Mouse (Mus musculus) frontal cortex, adult 2 months (tissue): ENCODE data around the gene Tas2r143. TPM values are rescaled to one million over a fixed set of nuclear protein-coding genes. Genes with fewer than 3 reads are reported as not detected.

Experiments
- DNase-seq, 2 experiments: peaks; one replicate each; pipeline ENCODE4 v3.0.0; 2022; ENCODE audit warnings: low spot score in 1 of 2; ENCODE audit errors: extremely low spot score in 1 of 2
- polyA plus RNA-seq: library from polyadenylated mRNA; depleted of rRNA; stranded (reverse); fragments of >200 nt; gene quantifications from 2 replicates; pipeline ENCODE4 v1.2.3, GENCODE M21; 2012; rRNA removed

The Tas2r143 gene
- polyA plus RNA-seq, 1 experiment: 0.18 TPM

DNA sequence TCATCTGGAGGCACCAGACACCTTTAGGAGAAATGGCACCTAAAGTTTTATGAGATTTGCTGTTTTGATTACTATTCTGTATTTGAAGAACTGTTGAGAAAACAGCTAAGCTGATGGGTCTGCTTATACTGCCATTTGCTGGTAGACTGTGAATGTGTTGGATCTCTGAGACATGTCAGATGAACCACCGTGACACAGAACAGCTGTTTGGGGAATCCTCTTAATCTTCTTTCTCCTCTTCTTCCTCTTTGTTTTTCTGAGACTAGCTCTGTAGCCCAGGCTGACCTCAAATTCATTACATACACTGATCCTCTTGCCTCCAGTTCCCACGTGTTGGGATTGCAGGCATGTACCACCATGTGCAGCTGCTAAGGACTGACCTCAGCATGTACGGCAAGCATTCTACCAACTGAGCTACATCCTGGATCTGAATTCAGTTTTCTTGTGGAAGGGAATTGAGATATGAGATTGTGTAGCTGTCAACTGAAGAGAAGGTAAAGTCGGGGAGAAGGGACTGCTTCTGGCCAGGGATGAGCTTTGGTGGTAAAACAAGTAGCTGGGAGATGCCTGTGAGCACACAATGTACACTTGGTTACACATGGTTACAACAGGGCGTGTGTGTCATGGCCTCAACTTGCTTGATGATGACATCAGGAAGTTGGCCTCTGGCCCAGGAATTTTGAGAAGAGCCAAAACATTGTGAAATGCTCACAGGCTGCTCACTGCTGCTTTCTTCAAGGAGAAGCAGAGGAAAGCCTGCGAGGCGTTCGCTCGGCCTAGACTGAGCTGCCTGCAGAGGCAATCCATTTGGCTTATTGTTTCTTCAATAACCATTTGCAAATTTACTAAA lies 3.9 kb upstream of the Tas2r143 start:
- DNase-seq: peak in 1 of 2 experiments; percentile 26

DNA sequence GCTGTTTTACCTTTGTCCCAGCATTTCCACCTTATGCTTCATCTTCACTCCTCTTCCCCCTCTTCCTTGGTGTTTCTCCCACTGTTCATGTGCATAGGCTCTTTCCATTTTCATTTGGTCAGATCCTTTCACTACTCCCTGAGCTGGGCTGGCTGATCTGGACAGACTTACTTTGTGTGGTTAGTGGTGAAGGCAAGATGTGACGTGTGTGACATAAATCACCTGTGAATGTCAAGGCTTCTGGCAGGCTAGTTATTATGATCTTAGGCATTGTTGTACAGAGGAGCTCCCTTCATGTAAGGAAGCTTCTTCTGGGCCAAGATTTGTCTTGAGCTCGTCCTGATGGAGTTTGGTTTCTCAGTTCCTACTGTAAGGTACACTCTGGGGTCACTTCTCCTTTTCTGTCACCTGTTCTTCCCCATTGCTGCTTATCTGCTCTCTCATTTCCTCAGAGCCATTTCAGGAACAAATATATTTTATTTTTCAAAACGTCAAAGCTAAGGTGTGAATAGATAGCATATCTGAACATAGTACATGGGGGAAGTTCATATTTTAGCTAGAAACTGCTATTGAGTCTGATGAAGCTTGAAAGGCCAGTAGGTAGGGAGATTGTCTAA lies 2.9 kb upstream of the Tas2r143 start:
- no peak for DNase-seq

DNA sequence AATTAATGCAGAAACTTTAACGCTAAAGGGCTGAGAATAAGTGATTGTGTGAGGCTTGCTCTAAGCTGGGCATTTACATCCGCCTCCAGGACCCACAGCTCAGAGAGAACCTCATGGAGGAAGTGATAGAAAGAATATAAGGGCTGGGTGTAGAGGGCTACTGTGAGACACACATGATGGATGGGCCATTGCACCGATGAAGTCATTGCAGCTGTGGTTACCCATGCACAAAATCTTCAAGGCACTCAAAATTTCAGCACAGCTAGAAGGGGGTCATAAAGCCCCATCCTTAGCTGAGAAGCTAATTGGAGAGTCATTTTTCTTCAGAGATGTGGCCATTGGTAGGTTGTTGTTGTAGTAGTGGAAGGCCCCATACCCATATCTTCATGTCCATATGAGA lies 1.8 kb upstream of the Tas2r143 start:
- DNase-seq: no peak

DNA sequence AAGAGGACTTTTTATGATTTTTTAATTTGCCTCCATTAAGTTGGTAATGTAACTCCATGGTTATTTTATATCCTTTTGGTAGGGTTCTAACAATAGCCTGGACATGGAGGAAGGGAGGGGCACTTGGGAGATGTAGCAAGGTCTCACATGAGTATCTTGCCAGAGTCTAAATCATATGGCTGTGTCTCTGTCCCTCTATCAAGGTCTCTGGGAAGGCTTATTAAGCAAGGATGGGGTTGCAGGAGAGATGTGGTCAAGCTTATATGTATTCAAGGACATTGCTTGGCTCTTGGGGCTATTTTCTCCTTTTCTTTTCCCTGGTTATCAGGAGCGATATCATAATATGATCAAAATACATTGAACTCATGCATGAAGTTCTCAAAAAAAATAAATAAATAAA lies 1.0 kb upstream of the Tas2r143 start:
- no peak for DNase-seq

GRCm38 (mm10) chr6:42405134-42405533 lies 5.1 kb downstream of the Tas2r143 start, which contains the start of gene Tas2r135:
Gene Tas2r135, plus strand, starts transcription at chr6:42405434.
- no peak for DNase-seq

DNA sequence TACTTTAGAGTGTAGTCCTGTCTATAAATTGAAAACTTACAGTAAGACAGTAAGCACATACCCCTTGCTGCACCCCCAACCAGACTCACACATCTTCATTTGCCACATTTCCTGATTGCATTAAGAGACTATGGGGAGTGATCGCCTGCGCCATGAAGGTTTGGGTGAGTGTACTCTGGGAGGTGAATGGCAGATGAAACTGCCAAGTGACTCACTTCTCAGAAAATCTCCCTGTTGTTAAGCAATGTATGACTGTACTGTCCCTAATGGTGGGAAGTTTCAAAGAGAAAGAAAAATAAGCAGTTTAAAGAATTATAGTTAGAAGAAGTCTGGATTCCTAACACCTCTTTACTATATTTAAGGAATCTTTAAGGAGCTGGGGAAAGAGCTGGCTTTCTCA lies 19.4 kb downstream of the Tas2r143 start:
- DNase-seq: peak in 1 of 2 experiments; percentile 20

GRCm38 (mm10) chr6:42421439-42421838 lies 21.4 kb downstream of the Tas2r143 start:
- DNase-seq: no peak

- DNase-seq: no peak
Measured at GRCm38 (mm10) chr6:42424472-42424871, 24.4 kb downstream of the Tas2r143 start.

DNA sequence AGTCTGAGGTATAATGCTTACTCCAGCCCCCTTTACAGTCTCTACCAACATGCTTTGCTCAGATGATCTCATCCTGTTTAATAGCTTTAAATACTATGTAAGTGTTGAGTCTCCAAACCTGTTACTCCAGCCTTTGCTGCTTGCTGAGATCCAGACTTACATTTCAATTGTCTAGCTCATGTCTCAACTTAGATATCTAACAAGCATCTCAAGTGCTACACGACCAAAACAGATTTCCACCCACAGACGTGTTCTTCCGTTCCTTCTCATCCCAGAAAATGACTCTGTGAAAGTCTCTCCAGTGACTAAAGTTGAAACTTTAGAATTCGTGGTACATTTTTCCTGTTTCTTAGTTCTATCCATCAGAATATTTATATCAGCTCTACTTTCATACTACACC lies 26.3 kb downstream of the Tas2r143 start:
- peak; percentile 12 to 28 for DNase-seq

- DNase-seq: no peak
Measured at GRCm38 (mm10) chr6:42433554-42433953, 33.5 kb downstream of the Tas2r143 start.

DNA sequence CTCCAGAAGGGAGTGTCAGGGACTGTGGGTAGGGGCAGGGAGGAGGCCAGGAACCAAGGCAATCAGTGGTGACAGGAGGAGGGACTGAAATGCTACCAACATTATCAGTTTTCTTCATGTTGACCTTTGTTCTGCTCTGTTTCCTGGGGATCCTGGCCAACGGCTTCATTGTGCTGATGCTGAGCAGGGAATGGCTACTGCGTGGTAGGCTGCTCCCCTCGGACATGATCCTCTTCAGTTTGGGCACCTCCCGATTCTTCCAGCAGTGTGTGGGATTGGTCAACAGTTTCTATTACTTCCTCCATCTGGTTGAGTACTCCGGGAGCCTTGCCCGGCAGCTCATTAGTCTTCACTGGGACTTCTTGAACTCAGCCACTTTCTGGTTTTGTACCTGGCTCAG lies 34.4 kb downstream of the Tas2r143 start, which contains the start of gene Tas2r126:
Gene Tas2r126 (plus strand): TSS at position 90 of the 400 bp plus-strand sequence.
- DNase-seq: no peak

DNA sequence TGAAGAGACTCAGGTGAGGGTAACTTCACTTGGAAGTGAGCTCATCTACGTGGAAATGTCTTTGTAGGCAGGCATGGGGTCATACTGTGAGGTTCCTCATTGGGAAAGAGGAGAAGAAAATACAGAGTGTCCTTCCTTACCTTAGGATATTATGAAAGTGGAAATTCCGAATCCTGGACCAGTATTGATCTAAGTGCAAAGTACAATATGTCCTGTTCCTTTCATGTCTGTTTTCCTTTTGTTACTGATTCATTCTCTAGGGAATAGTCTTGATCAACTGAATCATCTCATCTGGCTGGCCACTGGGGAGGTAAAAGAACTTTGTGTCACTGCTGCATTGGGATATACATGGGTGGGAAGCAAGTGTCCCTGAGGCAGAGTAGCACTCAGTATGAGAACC lies 35.5 kb downstream of the Tas2r143 start:
- no peak for DNase-seq

DNA sequence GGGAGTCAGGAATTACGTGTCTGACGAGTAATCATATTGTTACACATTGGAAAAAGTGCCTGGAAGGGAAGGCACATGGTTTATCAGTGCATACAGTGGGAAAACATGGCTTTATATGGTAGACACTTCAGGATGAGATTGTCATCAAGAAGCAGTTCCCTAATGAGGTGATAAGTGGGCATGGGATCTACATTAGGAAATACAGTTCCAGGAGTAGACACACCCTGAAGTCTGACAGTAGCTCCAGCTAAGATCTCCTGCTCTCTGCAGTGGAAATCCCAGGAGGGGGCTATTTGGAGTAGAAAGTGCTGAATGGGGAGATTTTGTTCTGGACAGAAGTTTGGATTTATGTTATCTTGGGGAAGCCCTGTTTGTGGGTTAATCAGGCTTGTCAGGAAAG lies 41.4 kb downstream of the Tas2r143 start:
- DNase-seq: no peak

DNA sequence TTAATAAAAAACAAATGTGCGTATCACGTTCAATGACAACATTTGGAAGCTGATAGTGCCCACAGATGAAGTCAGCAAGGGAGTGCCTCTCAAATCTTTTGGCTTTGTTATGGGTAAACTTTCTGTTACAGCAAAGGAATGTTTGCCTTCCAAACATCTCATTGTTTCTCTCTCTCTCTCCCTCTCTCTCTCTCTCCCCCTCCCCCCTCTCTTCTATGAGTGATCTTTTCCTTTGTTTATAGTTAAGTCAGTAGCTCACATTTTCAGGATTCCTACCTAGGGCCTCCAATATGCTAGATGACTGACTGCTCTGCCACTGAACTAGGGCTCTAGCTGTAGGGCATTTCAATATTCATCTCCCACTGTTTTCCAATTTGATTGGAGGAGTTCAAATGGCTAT lies 44.5 kb downstream of the Tas2r143 start:
- DNase-seq: no peak

GRCm38 (mm10) chr6:42447381-42447780 lies 47.3 kb downstream of the Tas2r143 start:
- DNase-seq: no peak

Other genes starting within 250 kb of the Tas2r143 start
- not detected in 2 replicates for gene Tas2r144, start 184.9 kb upstream of the Tas2r143 start, polyA plus RNA-seq
- gene Gstk1, start 154.3 kb upstream of the Tas2r143 start, polyA plus RNA-seq: 25.6 and 25.7 TPM in 2 replicates
- gene Tmem139, start 138.3 kb upstream of the Tas2r143 start, polyA plus RNA-seq: not detected in 2 replicates
- 29.1 and 30.8 TPM in 2 replicates for gene Casp2, start 135.3 kb upstream of the Tas2r143 start, polyA plus RNA-seq
- gene Clcn1, start 113.6 kb upstream of the Tas2r143 start, polyA plus RNA-seq: 9.0 and 9.1 TPM in 2 replicates
- 85.7 and 92.4 TPM in 2 replicates for gene Fam131b, start 75.6 kb upstream of the Tas2r143 start, polyA plus RNA-seq
- gene Zyx, start 50.6 kb upstream of the Tas2r143 start, polyA plus RNA-seq: 59.7 and 69.8 TPM in 2 replicates
- 0.23 and 0.52 TPM in 2 replicates for gene Epha1, start 27.0 kb upstream of the Tas2r143 start, polyA plus RNA-seq
- 0.08 and 0.14 TPM in 2 replicates for gene Tas2r135, start 5.2 kb downstream of the Tas2r143 start, polyA plus RNA-seq
- not detected in 2 replicates for gene Tas2r126, start 34.3 kb downstream of the Tas2r143 start, polyA plus RNA-seq
- gene Olfr458, start 65.0 kb downstream of the Tas2r143 start, polyA plus RNA-seq: not detected in 2 replicates
- not detected in 2 replicates for gene Olfr457, start 76.1 kb downstream of the Tas2r143 start, polyA plus RNA-seq
- not detected in 2 replicates for gene Olfr456, start 87.0 kb downstream of the Tas2r143 start, polyA plus RNA-seq
- gene Olfr455, start 147.3 kb downstream of the Tas2r143 start, polyA plus RNA-seq: not detected in 2 replicates
- gene Tcaf3, start 197.5 kb downstream of the Tas2r143 start, polyA plus RNA-seq: not detected in 2 replicates
- 0.62 and 0.63 TPM in 2 replicates for gene Tcaf2, start 245.0 kb downstream of the Tas2r143 start, polyA plus RNA-seq